Mouse (Mus musculus) embryonic facial prominence, embryonic 10.5 days (tissue): ENCODE data around the gene Zfp574. TPM values are rescaled to one million over a fixed set of nuclear protein-coding genes. Genes with fewer than 3 reads are reported as not detected.
A peak's percentile ranks its signal among the peaks of the same experiment; 100 is the strongest.

Source experiments
- DNase-seq: peaks from one replicate; pipeline ENCODE4 v3.0.0-alpha.2; 2017; ENCODE audit warnings: low spot score
- H3K27ac ChIP-seq: fragments of 300-500 bp; sonication (generic); replicated peaks from 2 replicates; pipeline ENCODE4 v1.5.1; 2016; ENCODE audit warnings: mild to moderate bottlenecking
- H3K27me3 ChIP-seq: fragments of 300-500 bp; sonication (generic); replicated peaks from 2 replicates; pipeline ENCODE4 v1.6.1; 2016; ENCODE audit warnings: low read depth, mild to moderate bottlenecking; ENCODE audit not compliant: poor library complexity, severe bottlenecking
- H3K36me3 ChIP-seq: fragments of 300-500 bp; sonication (generic); replicated peaks from 2 replicates; pipeline ENCODE4 v1.6.1; 2016; ENCODE audit warnings: mild to moderate bottlenecking, moderate library complexity
- H3K4me1 ChIP-seq: fragments of 300-500 bp; sonication (generic); 2 replicates; pipeline ENCODE4 v1.6.1; 2016
- H3K4me3 ChIP-seq: fragments of 300-500 bp; sonication (generic); 2 replicates; pipeline ENCODE4 v1.5.1; 2016; ENCODE audit warnings: mild to moderate bottlenecking, moderate library complexity
- H3K9me3 ChIP-seq: fragments of 300-500 bp; sonication (generic); 2 replicates; pipeline ENCODE4 v1.6.1; 2016; ENCODE audit warnings: mild to moderate bottlenecking
- WGBS: fragments of 180-500 bp; shearing (Covaris S2); methylation state at CpG from one replicate; pipeline ENCODE4 v1.1.7; 2016; 5-methylcytosine and 5-hydroxymethylcytosine counted together
- polyA plus RNA-seq: library from polyadenylated mRNA; unstranded; fragments of >200 nt; fragmentation: Nextera tagmentation; extraction: Ambion mirVana; gene quantifications from 2 replicates; pipeline ENCODE4 v1.2.1, GENCODE M21; 2016

Zfp574 gene
- polyA plus RNA-seq, 1 experiment from 2014 or later = 44.4 TPM

- 49% methylated on average over 4 of the region's 4 CpGs for WGBS
- H3K27ac ChIP-seq = no peak overlapping the region
- H3K27me3 ChIP-seq = no peaks in the 10 kb centered on the region
- H3K36me3 ChIP-seq = no peaks in the 10 kb centered on the region
- DNase-seq = no peak
- no peaks in the 10 kb centered on the region for H3K9me3 ChIP-seq
- H3K4me1 ChIP-seq = peaks cover 4% of the 10 kb centered on the region
- no peak overlapping the region for H3K4me3 ChIP-seq
Measured at GRCm38 (mm10) chr7:25099581-25099980, 27.2 kb downstream of the Zfp574 start.

GRCm38 (mm10) chr7:25105411-25106160, 33.2 kb downstream of the Zfp574 start:
- H3K27ac ChIP-seq = no peak overlapping the region
- H3K4me3 ChIP-seq = no peak overlapping the region
- peak; percentile 82 for DNase-seq
- H3K36me3 ChIP-seq = no peaks in the 10 kb centered on the region
- WGBS = 22% methylated on average over 17 of the region's 17 CpGs
- H3K27me3 ChIP-seq = no peaks in the 10 kb centered on the region
- peaks cover 14% of the 10 kb centered on the region for H3K4me1 ChIP-seq
- no peaks in the 10 kb centered on the region for H3K9me3 ChIP-seq

GRCm38 (mm10) chr7:25106790-25107502, 34.6 kb downstream of the Zfp574 start:
- no peak overlapping the region for H3K4me3 ChIP-seq
- no peak for DNase-seq
- H3K27me3 ChIP-seq = no peaks in the 10 kb centered on the region
- no peak overlapping the region for H3K27ac ChIP-seq
- WGBS = 56% methylated on average over 16 of the region's 17 CpGs
- H3K9me3 ChIP-seq = no peaks in the 10 kb centered on the region
- H3K4me1 ChIP-seq = peaks cover 14% of the 10 kb centered on the region
- no peaks in the 10 kb centered on the region for H3K36me3 ChIP-seq

GRCm38 (mm10) chr7:25109355-25109754, 37.0 kb downstream of the Zfp574 start:
- Histone ChIP-seq H3K27ac (no peak overlapping the region), H3K36me3 (no peaks in the 10 kb centered on the region), H3K4me1 (peaks cover 10% of the 10 kb centered on the region), H3K4me3 (no peak overlapping the region), H3K27me3 (no peaks in the 10 kb centered on the region), H3K9me3 (no peaks in the 10 kb centered on the region)
- no peak for DNase-seq
- 79% methylated on average over 12 of the region's 12 CpGs for WGBS

- no peak overlapping the region for H3K27ac ChIP-seq
- H3K36me3 ChIP-seq = no peaks in the 10 kb centered on the region
- DNase-seq = no peak
- peaks cover 11% of the 10 kb centered on the region for H3K4me1 ChIP-seq
- H3K9me3 ChIP-seq = no peaks in the 10 kb centered on the region
- WGBS = 88% methylated on average over 9 of the region's 9 CpGs
- peaks cover 8% of the 10 kb centered on the region for H3K27me3 ChIP-seq
- no peak overlapping the region for H3K4me3 ChIP-seq
Measured at GRCm38 (mm10) chr7:25110336-25110735, 38.0 kb downstream of the Zfp574 start.

GRCm38 (mm10) chr7:25112178-25112955, 40.0 kb downstream of the Zfp574 start:
- Histone ChIP-seq H3K4me1 (peaks cover 9% of the 10 kb centered on the region), H3K4me3 (no peak overlapping the region), H3K27me3 (peaks cover 22% of the 10 kb centered on the region), H3K36me3 (no peaks in the 10 kb centered on the region), H3K27ac (no peak overlapping the region), H3K9me3 (no peaks in the 10 kb centered on the region)
- WGBS = 85% methylated on average over 17 of the region's 17 CpGs
- no peak for DNase-seq

GRCm38 (mm10) chr7:25112956-25113603, 40.7 kb downstream of the Zfp574 start:
- Histone ChIP-seq H3K4me3 (no peak overlapping the region), H3K4me1 (peaks cover 9% of the 10 kb centered on the region), H3K27me3 (peaks cover 22% of the 10 kb centered on the region), H3K36me3 (no peaks in the 10 kb centered on the region), H3K9me3 (no peaks in the 10 kb centered on the region), H3K27ac (no peak overlapping the region)
- 85% methylated on average over 16 of the region's 16 CpGs for WGBS
- no peak for DNase-seq

GRCm38 (mm10) chr7:25120061-25120834, 47.9 kb downstream of the Zfp574 start:
- Histone ChIP-seq H3K27me3 (peaks cover 14% of the 10 kb centered on the region), H3K27ac (no peak overlapping the region), H3K4me3 (no peak overlapping the region), H3K9me3 (no peaks in the 10 kb centered on the region), H3K36me3 (no peaks in the 10 kb centered on the region), H3K4me1 (peaks cover 20% of the 10 kb centered on the region)
- WGBS = 66% methylated on average over 23 of the region's 25 CpGs
- DNase-seq = no peak

- peaks cover 4% of the 10 kb centered on the region for H3K27me3 ChIP-seq
- WGBS = 72% methylated on average over 13 of the region's 13 CpGs
Measured at GRCm38 (mm10) chr7:25121240-25121786, 48.9 kb downstream of the Zfp574 start.

GRCm38 (mm10) chr7:25125716-25126281, 53.4 kb downstream of the Zfp574 start:
- H3K4me1 ChIP-seq = no peaks in the 10 kb centered on the region; the same call in 1 of the 2 replicates
- peaks cover 15% of the 10 kb centered on the region for H3K27me3 ChIP-seq
- no peak overlapping the region for H3K27ac ChIP-seq
- WGBS = 81% methylated on average over 10 of the region's 10 CpGs
- no peaks in the 10 kb centered on the region for H3K36me3 ChIP-seq
- H3K4me3 ChIP-seq = no peak overlapping the region
- H3K9me3 ChIP-seq = no peaks in the 10 kb centered on the region
- no peak for DNase-seq

More at GRCm38 (mm10) chr7:25121240-25121786, 48.9 kb downstream of the Zfp574 start:
- Histone ChIP-seq H3K4me1 (peaks cover 12% of the 10 kb centered on the region; the same call in 1 of the 2 replicates), H3K36me3 (no peaks in the 10 kb centered on the region), H3K27ac (no peak overlapping the region), H3K4me3 (no peak overlapping the region), H3K9me3 (no peaks in the 10 kb centered on the region)
- DNase-seq = no peak

- no peaks in the 10 kb centered on the region for H3K36me3 ChIP-seq
- H3K4me3 ChIP-seq = no peak overlapping the region
Measured at GRCm38 (mm10) chr7:25127971-25128370, 55.6 kb downstream of the Zfp574 start.

More at GRCm38 (mm10) chr7:25127971-25128370, 55.6 kb downstream of the Zfp574 start:
- Histone ChIP-seq H3K4me1 (peaks cover 8% of the 10 kb centered on the region), H3K27ac (no peak overlapping the region), H3K27me3 (peaks cover 37% of the 10 kb centered on the region), H3K9me3 (no peaks in the 10 kb centered on the region)
- no peak for DNase-seq
- 65% methylated on average over 9 of the region's 9 CpGs for WGBS
